Mouse (Mus musculus) heart, embryonic 13.5 days (tissue): ENCODE data around the gene Rpl18. TPM values are rescaled to one million over a fixed set of nuclear protein-coding genes. Genes with fewer than 3 reads are reported as not detected.

ENCODE experiments used
- ATAC-seq: fragments of 200-750 bp; cut with Nextera tagmentation; 2 replicates; pipeline ENCODE4 v1.8.0; 2017; ENCODE audit warnings: moderate TSS enrichment; ENCODE audit not compliant: insufficient number of reproducible peaks, low FRiP score, low TSS enrichment; ENCODE audit errors: extremely low read depth
- H3K27ac ChIP-seq: fragments of 300-500 bp; sonication (generic); replicated peaks from 2 replicates; pipeline ENCODE4 v1.5.1; 2015; ENCODE audit warnings: moderate library complexity, mild to moderate bottlenecking, inconsistent platforms
- H3K27me3 ChIP-seq: fragments of 300-500 bp; sonication (generic); replicated peaks from 2 replicates; pipeline ENCODE4 v1.6.1; 2015; ENCODE audit warnings: mild to moderate bottlenecking, inconsistent platforms
- H3K36me3 ChIP-seq: fragments of 300-500 bp; sonication (generic); 2 replicates; pipeline ENCODE4 v1.6.1; 2015; ENCODE audit warnings: mild to moderate bottlenecking, inconsistent platforms
- H3K4me1 ChIP-seq: fragments of 300-500 bp; sonication (generic); 2 replicates; pipeline ENCODE4 v1.6.1; 2015; ENCODE audit warnings: inconsistent platforms
- H3K4me2 ChIP-seq: fragments of 300-500 bp; sonication (generic); 2 replicates; pipeline ENCODE4 v1.6.1; 2015; ENCODE audit warnings: inconsistent platforms, mild to moderate bottlenecking, moderate library complexity
- H3K4me3 ChIP-seq: fragments of 300-500 bp; sonication (generic); 2 replicates; pipeline ENCODE4 v1.5.1; 2015; ENCODE audit warnings: moderate library complexity, mild to moderate bottlenecking, inconsistent platforms
- H3K9ac ChIP-seq: fragments of 300-500 bp; sonication (generic); 2 replicates; pipeline ENCODE4 v1.6.1; 2015; ENCODE audit warnings: inconsistent platforms, mild to moderate bottlenecking, moderate library complexity
- H3K9me3 ChIP-seq: fragments of 300-500 bp; sonication (generic); 2 replicates; pipeline ENCODE4 v1.6.1; 2016; ENCODE audit warnings: inconsistent platforms
- WGBS: fragments of 180-500 bp; shearing (Covaris S2); methylation state at CpG from one replicate; pipeline ENCODE4 v1.1.7; 2015; ENCODE audit warnings: mixed read lengths; 5-methylcytosine and 5-hydroxymethylcytosine counted together
- polyA plus RNA-seq: library from polyadenylated mRNA; unstranded; fragments of >200 nt; fragmentation: Nextera tagmentation; extraction: Ambion mirVana; gene quantifications from 2 replicates; pipeline ENCODE4 v1.2.1, GENCODE M21; 2015

The Rpl18 gene
- polyA plus RNA-seq, 1 experiment from 2014 or later = 630 TPM

DNA sequence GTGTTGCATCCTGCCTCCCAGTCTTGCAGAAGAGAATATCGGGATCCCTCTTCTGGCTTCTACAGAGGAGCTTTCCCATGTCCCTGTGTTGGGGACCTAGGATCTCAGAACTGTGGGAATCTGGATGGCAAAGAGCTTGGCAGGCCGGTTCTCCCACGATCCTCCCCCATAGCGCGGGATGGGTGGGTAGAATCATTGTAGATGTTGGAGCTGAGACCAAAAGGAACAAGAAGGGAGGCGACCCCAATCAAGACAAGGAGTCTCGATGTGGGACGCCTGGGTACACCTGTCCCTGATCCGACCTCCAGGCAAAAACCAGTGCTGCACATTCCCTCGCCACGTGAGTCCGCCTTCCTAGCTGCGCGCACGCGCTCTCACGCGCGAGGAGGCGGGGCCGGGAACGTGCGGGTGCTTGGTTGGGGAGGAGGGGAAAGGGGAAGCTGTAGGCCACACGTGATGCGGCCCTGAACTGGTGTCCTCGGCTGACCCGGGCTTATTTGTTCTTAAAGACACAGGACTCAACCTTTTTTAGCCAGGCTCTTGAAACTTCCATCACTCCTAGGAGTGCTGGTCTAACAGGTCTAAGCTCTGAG is 7.8 kb upstream of the Rpl18 start:
- Histone ChIP-seq H3K9ac (peak overlapping the region; percentile 91), H3K9me3 (no peaks in the 10 kb centered on the region), H3K27me3 (no peaks in the 10 kb centered on the region), H3K27ac (peak overlapping the region; percentile 92), H3K4me1 (peaks cover 53% of the 10 kb centered on the region), H3K4me2 (peak overlapping the region; percentile 99), H3K4me3 (peak overlapping the region; percentile 82), H3K36me3 (peaks cover 30% of the 10 kb centered on the region)
- ATAC-seq = 0 out of 2 replicates have a peak, but pooled peaks have one; percentile 20
- under 1% methylated on average over 27 of the region's 27 CpGs for WGBS

DNA sequence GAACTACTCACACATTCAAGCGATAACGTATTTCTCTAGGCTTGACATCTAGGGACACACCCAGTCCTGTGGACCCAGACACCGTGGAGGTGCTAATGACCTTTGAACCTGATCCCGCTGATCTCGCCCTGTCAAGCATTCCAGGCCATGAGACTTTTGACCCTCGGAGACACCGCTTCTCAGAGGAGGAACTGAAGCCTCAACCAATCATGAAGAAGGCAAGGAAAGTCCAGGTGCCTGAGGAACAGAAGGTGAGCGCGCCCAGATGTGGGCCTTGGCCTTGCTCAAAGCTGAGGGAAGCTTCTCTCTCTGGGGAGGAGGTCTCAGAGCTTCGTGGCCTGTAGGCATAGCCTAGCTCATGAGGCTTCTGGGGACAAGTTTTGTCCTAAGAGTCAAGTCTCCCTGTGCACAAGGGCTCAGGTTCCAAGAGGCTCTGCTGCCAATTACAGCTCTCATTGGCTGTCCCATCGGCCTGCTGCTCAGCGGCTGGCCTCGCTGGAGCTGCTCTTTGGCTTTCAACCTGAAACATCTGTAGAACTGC is 7.0 kb upstream of the Rpl18 start:
- Histone ChIP-seq H3K27me3 (no peaks in the 10 kb centered on the region), H3K4me3 (peak overlapping the region; percentile 82), H3K36me3 (peaks cover 38% of the 10 kb centered on the region), H3K4me1 (peaks cover 52% of the 10 kb centered on the region), H3K9me3 (no peaks in the 10 kb centered on the region), H3K27ac (0 out of 2 replicates have a peak overlapping the region, but pooled peaks have one; percentile 92), H3K4me2 (peak overlapping the region; percentile 99), H3K9ac (peak overlapping the region; percentile 60)
- no peak for ATAC-seq
- WGBS = 43% methylated on average over 13 of the region's 13 CpGs

DNA sequence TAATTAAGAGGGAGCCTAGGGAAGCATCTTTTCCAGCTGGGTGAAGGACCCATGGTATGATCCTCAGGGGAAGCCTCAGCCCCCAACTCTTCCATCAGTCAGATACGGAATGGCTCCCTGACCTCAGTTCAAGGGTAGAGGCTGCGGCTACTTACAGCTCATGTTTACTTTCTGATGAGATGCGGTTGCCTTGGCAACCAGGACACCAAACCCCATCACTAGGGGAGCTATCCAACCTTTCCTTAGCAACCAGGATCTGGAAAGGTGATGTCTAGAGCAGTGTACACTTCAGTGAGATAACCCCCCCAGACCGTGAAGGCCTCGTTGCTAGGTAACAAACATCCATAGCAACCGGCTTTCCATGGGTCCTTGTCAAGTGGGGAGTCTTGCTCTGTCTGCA is 6.2 kb upstream of the Rpl18 start:
- Histone ChIP-seq H3K27me3 (no peaks in the 10 kb centered on the region), H3K27ac (no peak overlapping the region), H3K4me1 (peaks cover 46% of the 10 kb centered on the region), H3K9ac (no peak overlapping the region), H3K9me3 (no peaks in the 10 kb centered on the region), H3K4me3 (no peak overlapping the region), H3K4me2 (no peak overlapping the region), H3K36me3 (peaks cover 41% of the 10 kb centered on the region)
- ATAC-seq = no peak
- 43% methylated on average over 6 of the region's 6 CpGs for WGBS

DNA sequence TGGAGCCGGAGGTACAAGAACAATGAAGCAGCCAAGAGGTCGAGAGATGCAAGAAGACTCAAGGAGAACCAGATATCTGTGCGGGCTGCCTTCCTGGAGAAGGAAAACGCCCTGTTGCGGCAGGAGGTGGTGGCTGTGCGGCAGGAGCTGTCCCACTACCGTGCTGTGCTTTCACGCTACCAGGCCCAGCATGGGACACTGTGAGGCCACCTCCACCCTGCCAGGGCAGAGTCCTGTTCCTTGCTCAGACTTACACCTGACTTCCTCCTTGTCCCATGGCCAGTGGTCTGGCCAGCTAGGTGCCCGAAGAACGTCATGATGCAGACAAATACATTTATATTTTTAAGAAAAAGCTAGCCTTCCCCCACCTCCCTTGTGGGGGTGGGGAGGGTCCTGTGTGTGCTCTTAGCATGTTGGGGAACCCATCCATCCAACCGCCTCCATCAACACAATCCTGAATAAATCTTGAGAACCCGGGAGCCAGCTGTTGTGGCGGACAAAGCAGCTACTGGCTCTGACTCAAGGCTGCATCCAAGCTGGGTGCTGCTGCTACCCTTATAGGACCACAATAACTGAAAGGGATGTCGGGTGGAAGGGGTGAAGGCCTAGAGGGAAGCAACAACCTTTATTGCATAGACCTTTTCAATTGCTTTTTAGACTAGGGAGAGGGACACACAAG is 5.4 kb upstream of the Rpl18 start:
- Histone ChIP-seq H3K27ac (no peak overlapping the region), H3K9ac (no peak overlapping the region), H3K27me3 (no peaks in the 10 kb centered on the region), H3K36me3 (peaks cover 41% of the 10 kb centered on the region), H3K4me3 (no peak overlapping the region), H3K9me3 (no peaks in the 10 kb centered on the region), H3K4me1 (peaks cover 52% of the 10 kb centered on the region), H3K4me2 (no peak overlapping the region)
- no peak for ATAC-seq
- WGBS = 76% methylated on average over 14 of the region's 14 CpGs

DNA sequence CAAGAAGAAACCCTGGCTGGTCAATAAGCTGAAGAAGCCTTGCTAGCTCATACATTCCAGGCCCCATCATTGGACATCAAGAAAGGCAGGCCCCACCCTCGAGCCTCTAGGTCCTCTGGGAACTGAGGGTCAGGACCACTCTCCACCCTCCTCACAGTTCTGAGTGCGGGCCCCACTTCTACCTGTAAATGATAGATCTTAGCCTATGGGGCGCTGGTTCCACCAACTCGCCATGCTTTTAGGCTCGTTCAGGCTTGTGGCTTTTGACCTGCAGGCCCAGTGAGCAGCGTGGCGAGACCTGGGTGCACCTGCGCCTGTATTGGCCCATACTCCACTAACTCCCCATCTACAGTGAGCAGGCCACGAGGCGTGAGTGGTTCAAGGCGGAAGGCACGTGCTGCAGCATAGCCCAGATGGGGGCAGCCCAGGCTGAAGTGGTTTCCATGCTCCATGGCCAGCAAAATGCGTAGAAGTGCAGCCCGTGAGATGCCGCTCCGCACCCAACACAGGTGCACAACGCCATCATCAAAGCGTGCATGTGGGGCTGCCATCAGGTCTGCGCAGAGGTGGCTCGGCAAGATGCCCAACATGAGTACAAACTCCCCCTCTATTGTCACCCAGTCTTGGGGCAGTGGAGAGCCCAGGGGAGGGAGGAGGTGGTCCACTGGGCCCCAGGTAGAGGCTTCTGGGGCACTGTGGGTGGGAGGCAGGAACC is 4.6 kb upstream of the Rpl18 start:
- Histone ChIP-seq H3K4me2 (no peak overlapping the region), H3K4me3 (no peak overlapping the region), H3K36me3 (peaks cover 41% of the 10 kb centered on the region), H3K4me1 (peaks cover 51% of the 10 kb centered on the region), H3K27me3 (no peaks in the 10 kb centered on the region), H3K9ac (no peak overlapping the region), H3K9me3 (no peaks in the 10 kb centered on the region), H3K27ac (no peak overlapping the region)
- WGBS = 89% methylated on average over 20 of the region's 20 CpGs
- ATAC-seq = no peak

DNA sequence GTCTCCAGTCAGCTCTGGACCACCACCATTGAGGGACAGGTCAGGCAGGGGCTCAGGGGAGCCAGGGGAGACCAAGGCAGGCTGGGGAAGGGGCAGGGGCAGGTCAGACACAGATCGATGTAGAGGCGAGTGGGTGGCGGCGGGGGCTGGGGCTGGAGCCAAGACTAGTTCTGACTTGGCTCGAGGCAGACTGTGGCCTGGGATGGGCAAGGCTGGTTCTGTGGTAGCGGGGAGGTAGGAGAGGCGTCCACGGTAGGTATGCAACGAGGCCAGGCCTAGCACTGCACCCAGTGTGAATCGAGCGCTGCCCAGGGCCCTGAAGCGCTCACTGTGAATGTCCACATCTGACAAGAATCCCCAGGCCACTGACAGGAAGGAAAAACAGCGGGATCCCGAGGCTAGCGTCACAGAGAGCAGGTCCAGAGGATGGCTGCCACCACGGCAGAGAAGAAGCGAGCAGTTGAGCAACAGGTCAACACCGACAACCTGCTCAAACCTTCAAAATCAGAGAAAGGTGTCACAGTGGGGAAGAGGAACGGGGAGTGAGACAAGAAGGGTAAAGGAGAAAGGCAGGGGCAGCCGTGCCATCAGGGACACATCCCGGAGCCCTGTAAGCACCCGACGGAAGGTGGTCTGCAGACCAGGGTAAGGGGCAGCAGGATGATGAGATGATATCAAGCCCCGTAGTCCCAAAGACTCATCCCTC is 3.8 kb upstream of the Rpl18 start:
- 86% methylated on average over 24 of the region's 24 CpGs for WGBS
- Histone ChIP-seq H3K36me3 (peaks cover 41% of the 10 kb centered on the region), H3K4me2 (no peak overlapping the region), H3K27ac (no peak overlapping the region), H3K9ac (no peak overlapping the region), H3K9me3 (no peaks in the 10 kb centered on the region), H3K27me3 (no peaks in the 10 kb centered on the region), H3K4me3 (no peak overlapping the region), H3K4me1 (peaks cover 51% of the 10 kb centered on the region)
- no peak for ATAC-seq

DNA sequence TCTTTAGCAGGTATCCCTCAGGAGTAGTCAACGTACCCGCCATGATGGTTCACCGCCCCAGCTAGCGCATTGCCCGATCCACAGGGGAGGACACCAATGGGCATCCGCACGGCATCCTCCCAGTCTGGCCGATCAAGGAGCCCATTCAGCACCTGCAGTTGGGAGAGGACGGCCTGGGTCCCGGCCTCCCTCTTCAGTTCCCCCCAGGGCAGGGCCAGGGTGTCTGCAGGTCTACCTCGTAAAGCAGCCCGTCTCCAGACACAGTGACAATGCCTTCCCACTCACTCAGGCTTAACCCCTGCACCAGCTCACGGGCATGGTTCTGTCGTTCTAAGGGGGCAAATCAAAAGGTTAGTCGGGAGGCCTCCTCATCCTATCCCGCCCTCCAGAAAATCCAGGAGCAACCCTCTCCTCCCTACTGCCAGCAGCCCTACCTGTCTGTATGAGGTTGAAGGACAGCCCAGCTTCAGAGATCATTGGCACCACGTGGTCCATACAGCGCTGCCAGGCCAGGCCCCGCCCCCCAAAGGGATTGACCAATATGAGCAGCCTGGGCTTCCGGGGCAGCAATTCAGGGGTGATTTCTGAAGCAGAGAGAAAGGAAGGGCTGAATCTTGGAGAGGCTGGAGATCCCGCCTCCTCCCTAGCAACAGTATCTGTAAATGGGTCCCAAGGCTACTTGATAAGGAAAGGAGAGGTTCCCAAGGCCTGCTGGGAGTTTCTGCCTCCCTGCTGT is 3.1 kb upstream of the Rpl18 start:
- H3K27me3 ChIP-seq = no peaks in the 10 kb centered on the region

DNA sequence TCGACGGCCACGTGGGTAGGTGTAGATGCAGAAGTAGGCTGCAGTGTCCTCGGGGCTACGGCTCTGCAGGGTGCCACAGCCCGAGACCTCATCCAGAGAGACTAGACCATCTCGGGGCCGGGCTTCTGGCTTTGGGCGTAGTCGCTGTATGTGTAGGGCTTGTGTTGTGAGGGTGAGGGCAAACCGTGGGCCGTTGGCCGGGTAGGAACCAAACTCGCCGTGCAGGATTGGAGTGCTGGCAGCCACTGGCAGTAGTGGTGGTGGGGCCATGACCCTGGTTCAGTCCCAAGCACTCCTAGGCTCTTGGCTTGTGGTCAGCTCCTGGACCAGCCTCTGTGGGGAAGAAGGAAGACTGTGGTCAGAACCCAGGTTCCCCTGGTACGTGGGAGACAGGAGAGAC is 1.9 kb upstream of the Rpl18 start:
- Histone ChIP-seq H3K27me3 (no peaks in the 10 kb centered on the region), H3K4me1 (peaks cover 40% of the 10 kb centered on the region), H3K4me2 (no peak overlapping the region), H3K27ac (no peak overlapping the region), H3K9me3 (no peaks in the 10 kb centered on the region), H3K9ac (no peak overlapping the region; the same call in 1 of the 2 replicates), H3K36me3 (peaks cover 41% of the 10 kb centered on the region), H3K4me3 (no peak overlapping the region)
- ATAC-seq = no peak
- WGBS = 90% methylated on average over 16 of the region's 16 CpGs

More for the DNA sequence above, 3.1 kb upstream of the Rpl18 start:
- H3K27ac ChIP-seq = no peak overlapping the region
- no peak for ATAC-seq
- no peaks in the 10 kb centered on the region for H3K9me3 ChIP-seq
- peaks cover 52% of the 10 kb centered on the region for H3K4me1 ChIP-seq
- no peak overlapping the region for H3K9ac ChIP-seq
- peaks cover 41% of the 10 kb centered on the region for H3K36me3 ChIP-seq
- no peak overlapping the region for H3K4me2 ChIP-seq
- 88% methylated on average over 21 of the region's 21 CpGs for WGBS
- H3K4me3 ChIP-seq = no peak overlapping the region

DNA sequence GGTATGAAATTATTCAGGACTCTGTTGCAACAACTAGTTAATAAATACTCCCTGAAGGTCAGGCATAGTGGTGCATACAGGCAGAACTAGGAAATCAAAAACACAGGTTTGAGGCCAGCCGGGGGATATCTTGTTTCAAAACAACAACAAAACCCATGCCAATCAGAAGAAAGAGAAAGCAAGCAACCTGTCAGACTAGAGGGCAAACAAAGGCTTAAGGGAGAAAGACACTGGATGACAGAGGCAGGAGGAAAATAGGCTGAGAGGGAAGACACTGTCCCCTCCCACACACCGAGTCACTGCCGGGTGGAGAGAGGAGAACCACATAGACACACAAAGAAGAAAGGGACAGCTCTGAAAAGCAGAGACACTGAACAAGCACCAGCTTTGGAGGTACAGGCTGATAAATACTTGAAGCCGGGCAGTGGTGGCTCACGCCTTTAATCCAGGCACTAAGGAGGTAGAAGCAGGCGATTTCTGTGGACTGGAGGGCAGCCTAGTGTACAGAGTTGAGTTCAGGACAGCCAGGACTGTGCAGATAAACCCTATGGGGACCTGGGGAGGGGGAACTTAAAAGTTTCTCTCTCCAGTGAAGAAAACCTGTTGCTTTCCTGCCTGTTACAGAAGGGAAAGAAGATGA is 1.3 kb upstream of the Rpl18 start:
- Histone ChIP-seq H3K27me3 (no peaks in the 10 kb centered on the region), H3K9ac (peak overlapping the region; percentile 87), H3K4me2 (peak overlapping the region; percentile 78), H3K27ac (no peak overlapping the region), H3K4me1 (peaks cover 39% of the 10 kb centered on the region), H3K9me3 (no peaks in the 10 kb centered on the region), H3K4me3 (peak overlapping the region; percentile 97), H3K36me3 (peaks cover 44% of the 10 kb centered on the region)
- 77% methylated on average over 6 of the region's 6 CpGs for WGBS
- no peak for ATAC-seq

DNA sequence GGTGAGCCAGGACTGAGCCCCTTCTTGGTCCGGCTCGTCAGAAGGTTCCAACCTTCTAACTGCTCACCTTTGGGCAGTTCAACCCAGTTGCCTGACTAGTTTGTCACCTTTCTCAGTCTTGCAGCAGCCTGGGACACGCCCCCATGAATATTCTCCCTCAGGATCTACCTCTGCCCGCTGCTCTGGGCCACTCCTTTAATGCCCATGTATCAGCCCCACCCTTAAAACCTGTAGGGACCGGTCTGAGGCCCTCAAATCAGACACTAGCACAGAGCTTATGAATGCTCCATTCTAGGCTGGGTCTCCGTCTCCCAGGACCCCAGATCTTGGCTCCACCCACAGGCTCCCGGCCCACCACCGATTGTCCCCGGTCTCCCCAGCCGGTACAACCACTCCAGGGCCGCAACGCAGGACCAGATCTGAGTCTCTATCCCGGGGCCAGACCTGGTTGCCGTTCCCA is 597 bp upstream of the Rpl18 start:
- 10% methylated on average over 14 of the region's 14 CpGs for WGBS
- peak overlapping the region; percentile 87 for H3K9ac ChIP-seq
- no peaks in the 10 kb centered on the region for H3K9me3 ChIP-seq
- peak overlapping the region; percentile 78 for H3K4me2 ChIP-seq
- peak overlapping the region; percentile 43 for H3K27ac ChIP-seq
- H3K27me3 ChIP-seq = no peaks in the 10 kb centered on the region
- H3K4me3 ChIP-seq = peak overlapping the region; percentile 97
- peaks cover 40% of the 10 kb centered on the region for H3K4me1 ChIP-seq
- 0 out of 2 replicates have a peak, but pooled peaks have one; percentile 10 for ATAC-seq
- peaks cover 48% of the 10 kb centered on the region for H3K36me3 ChIP-seq
